Mouse (Mus musculus) kidney, adult 2 months (tissue): Measurements from ENCODE around the gene Tnpo2.

Experiments used
- CTCF ChIP-seq: fragments of 200-500 bp; conservative IDR thresholded peaks from 2 replicates; pipeline ENCODE4 v1.5.1; 2011; ENCODE audit warnings: low read depth, mild to moderate bottlenecking, control low read depth, low read length, moderate library complexity, mixed read lengths; ENCODE audit not compliant: insufficient read depth, insufficient read length
- POLR2A ChIP-seq: fragments of 200-500 bp; IDR thresholded peaks from one replicate; pipeline ENCODE4 v1.6.1; 2011; ENCODE audit warnings: low read depth, low read length, control low read depth

DNA sequence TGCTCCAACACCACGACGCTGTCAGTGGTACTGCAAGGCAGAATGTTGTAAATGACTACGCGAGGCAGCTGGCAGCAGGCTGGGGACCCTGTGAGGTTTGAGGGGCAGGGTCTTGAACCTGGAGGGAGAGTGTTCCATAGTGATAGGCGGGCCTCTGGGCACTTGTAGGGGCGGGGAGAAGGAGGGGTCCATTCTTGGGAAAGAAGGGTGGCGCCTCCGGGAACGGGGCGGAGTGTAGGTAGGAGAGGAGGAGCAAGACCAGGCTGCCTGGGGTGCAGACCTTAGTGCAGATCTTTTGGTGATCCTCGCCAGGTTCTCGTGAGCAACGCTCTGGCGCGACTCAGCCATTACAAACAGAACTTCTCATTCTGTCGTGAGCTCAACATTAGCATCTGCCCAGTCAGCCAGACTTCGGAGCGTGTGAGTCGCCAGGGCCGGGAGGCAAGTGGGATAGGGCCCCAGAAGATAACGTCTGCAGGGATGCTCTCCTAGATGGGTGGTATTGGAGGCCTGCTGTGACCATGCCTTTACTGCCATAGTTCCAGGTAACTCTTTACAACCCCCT lies 54.9 kb downstream of the Tnpo2 start:
- TF ChIP-seq POLR2A, result no peak
- TF ChIP-seq CTCF, result no peak
